Mouse (Mus musculus) kidney, adult 2 months (tissue): Measurements from ENCODE around the gene Gm12216.

Source experiments
- CTCF ChIP-seq: fragments of 200-500 bp; conservative IDR thresholded peaks from 2 replicates; pipeline ENCODE4 v1.5.1; 2011; ENCODE audit warnings: low read depth, mild to moderate bottlenecking, control low read depth, low read length, moderate library complexity, mixed read lengths; ENCODE audit not compliant: insufficient read depth, insufficient read length
- POLR2A ChIP-seq: fragments of 200-500 bp; IDR thresholded peaks from one replicate; pipeline ENCODE4 v1.6.1; 2011; ENCODE audit warnings: low read depth, low read length, control low read depth

DNA sequence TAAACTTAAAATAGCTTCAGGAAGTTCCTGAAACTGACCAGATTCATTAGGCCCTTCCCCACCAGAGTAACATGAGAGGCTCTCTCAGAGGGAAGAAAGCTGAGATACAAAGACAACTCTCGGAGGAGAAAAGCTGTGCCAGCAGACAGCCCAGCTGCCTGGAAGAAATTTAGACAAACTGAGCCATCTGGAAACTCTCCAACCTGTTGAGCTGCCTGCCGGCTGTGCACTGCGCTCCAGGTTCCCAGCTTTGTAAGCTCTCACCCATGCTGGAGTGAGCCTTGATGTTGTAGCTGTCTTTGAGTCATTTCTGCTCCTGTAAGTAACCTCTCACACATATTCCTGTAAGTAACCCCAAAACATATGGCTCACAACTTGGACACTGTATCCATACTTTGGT, 66.1 kb downstream of the Gm12216 start:
- TF ChIP-seq CTCF (no peak), POLR2A (no peak)
